Comparison of ENCODE assay signal across 8 mouse cellular contexts in genomic region chr11:115491356-115492083, GRCm38 (mm10). TPM values are rescaled to one million over a fixed set of nuclear protein-coding genes. Genes with fewer than 3 reads are reported as not detected.
DNase-seq lines count a peak whose midpoint lies in the region; ATAC-seq and TF ChIP-seq lines count a peak whose summit lies in the region.

Gene Nt5c, minus strand, starts transcription at chr11:115491862.

- H3K9me3 ChIP-seq in forebrain, embryonic 14.5 days (replicated peaks; ENCODE audit: control insufficient read depth, low read length) = no peaks in the 10 kb centered on the region
- no peaks in the 10 kb centered on the region for H3K9me3 ChIP-seq in liver, embryonic 16.5 days (replicated peaks; ENCODE audit: control insufficient read depth, low read length)
- H3K9me3 ChIP-seq in neural tube, embryonic 12.5 days = no peaks in the 10 kb centered on the region
- no peaks in the 10 kb centered on the region for H3K9me3 ChIP-seq in stomach, postnatal 0 days (ENCODE audit: control insufficient read depth, low read length)

- H3K4me2 ChIP-seq in forebrain, embryonic 14.5 days (ENCODE audit: low read length) = peak within 1 kb of the TSS; percentile 82
- peak within 1 kb of the TSS; percentile 99 for H3K4me2 ChIP-seq in liver, embryonic 16.5 days (ENCODE audit: low read depth, low read length)
- H3K4me2 ChIP-seq in neural tube, embryonic 12.5 days (replicated peaks) = peak within 1 kb of the TSS; percentile 85
- H3K4me2 ChIP-seq in stomach, postnatal 0 days (replicated peaks; ENCODE audit: low read depth) = peak within 1 kb of the TSS; percentile 73

- H3K27ac ChIP-seq in forebrain, embryonic 14.5 days (ENCODE audit: low read depth, low read length) = peak within 1 kb of the TSS; percentile 82
- peak within 1 kb of the TSS; percentile 71 for H3K27ac ChIP-seq in liver, embryonic 16.5 days (ENCODE audit: low read length)
- H3K27ac ChIP-seq in neural tube, embryonic 12.5 days = 0 out of 2 replicates have a peak within 1 kb of the TSS, but pooled peaks have one; percentile 20
- H3K27ac ChIP-seq in stomach, postnatal 0 days (replicated peaks) = peak within 1 kb of the TSS; percentile 93

- intact Hi-C loops in heart, postnatal 10 days (cut with DNase I) = loop anchor here (5.0 kb wide), 1 partner anchor 111 kb away; the partner anchor contains the start of genes Gga3 and Mrps7

- peaks cover 17% of the 10 kb centered on the region for H3K36me3 ChIP-seq in forebrain, embryonic 14.5 days (ENCODE audit: control insufficient read depth, insufficient read depth, low read length)
- H3K36me3 ChIP-seq in liver, embryonic 16.5 days (ENCODE audit: control insufficient read depth, insufficient read depth) = 0 out of 2 replicates have a peak, but pooled peaks cover 2% of the 10 kb centered on the region
- peaks cover 15% of the 10 kb centered on the region for H3K36me3 ChIP-seq in neural tube, embryonic 12.5 days
- H3K36me3 ChIP-seq in stomach, postnatal 0 days (ENCODE audit: control insufficient read depth, insufficient read depth, low read length) = peaks cover 3% of the 10 kb centered on the region; the same call in 1 of the 2 replicates

- peak; percentile 93 for ATAC-seq in forebrain, embryonic 14.5 days
- peak; percentile 93 for ATAC-seq in liver, embryonic 16.5 days (ENCODE audit: low read depth)
- peak; percentile 93 for ATAC-seq in neural tube, embryonic 12.5 days (ENCODE audit: low FRiP score, low read depth)
- peak; percentile 93 for ATAC-seq in stomach, postnatal 0 days (ENCODE audit: low FRiP score, low TSS enrichment)

- under 1% methylated on average over 43 of the region's 43 CpGs for WGBS in forebrain, embryonic 14.5 days
- under 1% methylated on average over 43 of the region's 43 CpGs for WGBS in large intestine, adult 2 months
- under 1% methylated on average over 43 of the region's 43 CpGs for WGBS in liver, embryonic 16.5 days (ENCODE audit: insufficient replicate concordance)
- under 1% methylated on average over 43 of the region's 43 CpGs for WGBS in neural tube, embryonic 12.5 days
- under 1% methylated on average over 43 of the region's 43 CpGs for WGBS in stomach, postnatal 0 days

- peaks cover 10% of the 10 kb centered on the region; the same call in 1 of the 2 replicates for H3K4me1 ChIP-seq in forebrain, embryonic 14.5 days (ENCODE audit: control insufficient read depth, insufficient read depth, low read length)
- peaks cover 19% of the 10 kb centered on the region for H3K4me1 ChIP-seq in liver, embryonic 16.5 days (ENCODE audit: control insufficient read depth, low read depth, low read length)
- H3K4me1 ChIP-seq in neural tube, embryonic 12.5 days = peaks cover 18% of the 10 kb centered on the region
- no peaks in the 10 kb centered on the region; the same call in 1 of the 2 replicates for H3K4me1 ChIP-seq in stomach, postnatal 0 days (replicated peaks; ENCODE audit: control insufficient read depth, insufficient read depth)

- H3K9ac ChIP-seq in forebrain, embryonic 14.5 days (ENCODE audit: low read length) = peak within 1 kb of the TSS; percentile 74
- H3K9ac ChIP-seq in liver, embryonic 16.5 days (ENCODE audit: low read depth, low read length) = peak within 1 kb of the TSS; percentile 73
- peak within 1 kb of the TSS; percentile 62 for H3K9ac ChIP-seq in neural tube, embryonic 12.5 days
- H3K9ac ChIP-seq in stomach, postnatal 0 days (ENCODE audit: low read length) = peak within 1 kb of the TSS; percentile 79

- no peaks in the 10 kb centered on the region for H3K27me3 ChIP-seq in forebrain, embryonic 14.5 days (replicated peaks; ENCODE audit: control insufficient read depth, insufficient read depth, low read length)
- no peaks in the 10 kb centered on the region for H3K27me3 ChIP-seq in liver, embryonic 16.5 days (ENCODE audit: control insufficient read depth, insufficient read depth, low read depth, low read length)
- no peaks in the 10 kb centered on the region for H3K27me3 ChIP-seq in neural tube, embryonic 12.5 days (replicated peaks)
- H3K27me3 ChIP-seq in stomach, postnatal 0 days (ENCODE audit: control insufficient read depth, insufficient read depth, low read length) = no peaks in the 10 kb centered on the region

- peak; percentile 72 for DNase-seq in ES-CJ7 (ENCODE audit: low read depth, low spot score)
- DNase-seq in cerebellum, adult 11 months = peak; percentile 81
- DNase-seq in forebrain, embryonic 14.5 days (ENCODE audit: low spot score) = peak; percentile 85
- DNase-seq in heart, postnatal 10 days = peak; percentile 82 to 83
- peak; percentile 78 for DNase-seq in large intestine, adult 2 months (ENCODE audit: low read depth, low spot score)
- peak; percentile 91 for DNase-seq in stomach, postnatal 0 days (ENCODE audit: low spot score)

- peak; percentile 86 for TF ChIP-seq CTCF in stomach, postnatal 0 days (IDR thresholded peaks at IDR 0.05; ENCODE audit: low read depth)

- peak within 1 kb of the TSS; percentile 67 for H3K4me3 ChIP-seq in forebrain, embryonic 14.5 days (ENCODE audit: low read depth, low read length)
- peak within 1 kb of the TSS; percentile 80 for H3K4me3 ChIP-seq in liver, embryonic 16.5 days (ENCODE audit: low read depth, low read length)
- H3K4me3 ChIP-seq in neural tube, embryonic 12.5 days = peak within 1 kb of the TSS; percentile 69
- peak within 1 kb of the TSS; percentile 68 for H3K4me3 ChIP-seq in stomach, postnatal 0 days (ENCODE audit: low read depth, low read length)

- TF ChIP-seq EP300 in stomach, postnatal 0 days (optimal IDR thresholded peaks at IDR 0.05) = no peak

RNA-seq across cellular contexts. Expression of gene Nt5c, which starts in this region (rescaled TPM):
- 95.5 and 107 TPM in 2 replicates for polyA plus RNA-seq in forebrain, embryonic 14.5 days (2014; fragmentation: Nextera tagmentation; extraction: Ambion mirVana)
- total RNA-seq in heart, postnatal 10 days (2021) = 10 to 100 TPM; 24.6 to 26.7 TPM
- 144 and 157 TPM in 2 replicates for polyA plus RNA-seq in large intestine, adult 2 months (2012; rRNA removed)
- 32.0 and 36.3 TPM in 2 replicates for polyA plus RNA-seq in liver, embryonic 16.5 days (2015; fragmentation: Nextera tagmentation; extraction: Ambion mirVana)
- 84.8 and 87.1 TPM in 2 replicates for polyA plus RNA-seq in neural tube, embryonic 12.5 days (2016; fragmentation: Nextera tagmentation; extraction: Ambion mirVana)
- 145 and 152 TPM in 2 replicates for polyA plus RNA-seq in stomach, postnatal 0 days (2015; fragmentation: Nextera tagmentation; extraction: Ambion mirVana)

Comparison
In these comparisons a context has a peak if more than half of its experiments do, and no peak if none do; other contexts are left out.
1. Peak in every context shown above with its lines: DNase-seq, ATAC-seq, H3K4me3 ChIP-seq and H3K27ac ChIP-seq.
2. H3K27ac ChIP-seq: peak in every context shown above with its lines; median percentile 93 in stomach, postnatal 0 days; 82 in forebrain, embryonic 14.5 days; 71 in liver, embryonic 16.5 days; 20 in neural tube, embryonic 12.5 days.